Mouse (Mus musculus): ENCODE results near the gene Zfp423. TPM values are rescaled to one million over a fixed set of nuclear protein-coding genes. Genes with fewer than 3 reads are reported as not detected.
A peak's percentile ranks its signal among the peaks of the same experiment; 100 is the strongest.

The Zfp423 gene
- total and polyA plus RNA-seq, 2 experiments from 2014 or later: 1.9 to 7.9 TPM

DNA sequence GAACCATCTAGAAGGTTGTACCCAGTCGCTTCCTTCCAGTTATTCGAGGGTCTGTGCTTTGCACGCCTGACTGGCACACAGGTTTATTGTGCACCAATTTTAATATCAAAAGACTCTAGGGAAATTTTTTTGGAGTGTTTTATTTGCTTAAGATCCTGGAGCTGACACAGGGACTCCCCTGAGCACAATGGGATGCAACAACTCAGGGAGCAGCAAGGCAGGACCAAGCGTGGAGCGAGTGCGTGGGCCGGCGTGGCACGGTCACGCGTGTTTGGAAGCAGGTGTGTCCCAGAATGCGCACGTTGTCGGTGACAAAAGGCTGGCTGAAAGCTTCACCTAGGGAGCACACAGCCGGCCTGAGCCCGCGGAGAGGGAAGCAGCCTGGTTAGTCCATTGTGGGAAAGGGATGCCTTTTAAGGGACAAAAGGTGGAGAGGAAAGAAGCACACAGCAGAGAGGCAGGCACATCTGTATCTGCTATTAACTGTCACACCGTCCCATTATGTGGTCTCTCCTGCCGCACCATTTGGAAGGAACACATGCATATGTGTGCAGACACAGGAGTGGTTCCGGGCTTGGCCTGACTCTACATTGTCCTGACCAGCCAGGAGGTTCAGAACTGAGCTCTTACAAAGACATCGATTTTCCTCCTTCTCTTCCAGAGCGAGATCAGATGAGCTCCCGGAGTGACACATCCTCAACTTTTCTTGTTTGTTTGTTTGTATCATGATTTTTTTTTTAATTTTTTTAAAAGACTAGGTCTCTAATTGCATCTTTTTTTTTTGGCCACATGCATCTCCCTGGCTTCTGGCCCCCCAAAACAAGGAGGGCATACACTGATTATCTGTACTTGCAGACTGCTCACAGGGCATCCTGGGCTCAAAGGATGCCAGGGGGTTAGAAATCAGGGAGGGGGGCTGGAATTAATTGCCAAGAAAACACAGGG is 126.7 kb downstream of the Zfp423 start:
- H3K9ac ChIP-seq (replicated peaks; ENCODE audit: low read depth, low read length): no peak overlapping the region
- H3K36me3 ChIP-seq (replicated peaks; ENCODE audit: control insufficient read depth, insufficient read depth, low read length): no peaks in the 10 kb centered on the region
- TF ChIP-seq EP300 (IDR thresholded peaks at IDR 0.05; ENCODE audit: low read depth) (no peak), CTCF (IDR thresholded peaks at IDR 0.05; ENCODE audit: low read depth) (no peak)
- no peak overlapping the region for H3K4me2 ChIP-seq (ENCODE audit: low read depth, low read length)
- H3K4me3 ChIP-seq (ENCODE audit: low read depth, low read length): no peak overlapping the region
- H3K4me1 ChIP-seq (ENCODE audit: control insufficient read depth, insufficient read depth): peaks cover 25% of the 10 kb centered on the region; the same call in 1 of the 2 replicates
- DNase-seq (ENCODE audit: low spot score) (no peak), ATAC-seq (ENCODE audit: insufficient read depth, low read depth) (no peak)
- no peak overlapping the region for H3K27ac ChIP-seq (ENCODE audit: low read depth)
- H3K9me3 ChIP-seq (replicated peaks; ENCODE audit: control insufficient read depth, low read length): no peaks in the 10 kb centered on the region
- 0 out of 2 replicates have a peak, but pooled peaks cover 4% of the 10 kb centered on the region for H3K27me3 ChIP-seq (ENCODE audit: control insufficient read depth, insufficient read depth, low read length)
- 75% methylated on average over 23 of the region's 23 CpGs for WGBS

DNA sequence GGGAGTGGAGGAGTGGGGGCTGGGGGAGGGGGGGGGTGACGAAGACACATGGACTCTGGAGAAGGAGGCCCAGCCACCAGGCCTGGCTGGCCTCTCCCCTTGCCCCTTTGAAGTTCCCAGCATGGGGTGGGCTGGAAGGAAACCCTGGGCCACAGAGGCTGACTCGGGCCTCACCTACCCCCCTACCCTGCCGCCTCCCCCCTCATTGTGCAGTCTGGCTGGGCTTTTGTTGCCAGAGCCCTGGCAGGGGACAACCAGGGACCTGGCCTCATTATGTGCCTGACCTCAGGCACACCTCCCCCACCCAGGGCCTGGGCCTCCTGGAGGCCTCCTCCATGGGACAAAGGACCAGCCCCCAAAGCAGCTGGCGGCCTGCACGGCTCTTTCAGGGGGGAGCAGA is 127.8 kb downstream of the Zfp423 start:
- Histone ChIP-seq H3K4me3 (ENCODE audit: low read depth, low read length) (no peak overlapping the region), H3K9me3 (replicated peaks; ENCODE audit: control insufficient read depth, low read length) (no peaks in the 10 kb centered on the region), H3K27me3 (ENCODE audit: control insufficient read depth, insufficient read depth, low read length) (0 out of 2 replicates have a peak, but pooled peaks cover 4% of the 10 kb centered on the region), H3K27ac (ENCODE audit: low read depth) (no peak overlapping the region), H3K9ac (replicated peaks; ENCODE audit: low read depth, low read length) (no peak overlapping the region), H3K4me2 (ENCODE audit: low read depth, low read length) (no peak overlapping the region), H3K36me3 (replicated peaks; ENCODE audit: control insufficient read depth, insufficient read depth, low read length) (no peaks in the 10 kb centered on the region), H3K4me1 (ENCODE audit: control insufficient read depth, insufficient read depth) (peaks cover 20% of the 10 kb centered on the region; the same call in 1 of the 2 replicates)
- WGBS: 35% methylated on average over 5 of the region's 5 CpGs
- ATAC-seq (ENCODE audit: insufficient read depth, low read depth): no peak
- TF ChIP-seq EP300 (IDR thresholded peaks at IDR 0.05; ENCODE audit: low read depth) (no peak), CTCF (IDR thresholded peaks at IDR 0.05; ENCODE audit: low read depth) (no peak)
- no peak for DNase-seq (ENCODE audit: low spot score)

DNA sequence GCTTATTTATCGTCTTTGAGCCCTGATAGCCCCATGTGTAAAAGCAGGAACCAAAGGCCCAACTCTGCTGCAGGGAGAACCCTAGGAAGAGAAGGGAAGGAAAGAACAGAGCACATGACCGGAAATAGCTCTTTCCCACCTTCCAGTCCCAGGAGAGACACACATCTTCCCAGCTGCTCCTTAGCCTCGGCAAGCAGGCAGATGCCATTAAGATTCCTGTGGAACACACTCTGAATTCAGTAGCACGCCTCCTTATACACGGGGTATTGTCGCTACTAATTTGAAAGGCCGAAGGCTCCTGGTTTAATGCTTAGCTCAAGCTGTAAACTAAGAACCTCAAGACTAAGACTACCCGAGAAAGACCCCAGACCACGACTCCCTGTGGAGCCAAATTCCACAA is 128.3 kb downstream of the Zfp423 start:
- H3K9ac ChIP-seq (replicated peaks; ENCODE audit: low read depth, low read length): no peak overlapping the region

DNA sequence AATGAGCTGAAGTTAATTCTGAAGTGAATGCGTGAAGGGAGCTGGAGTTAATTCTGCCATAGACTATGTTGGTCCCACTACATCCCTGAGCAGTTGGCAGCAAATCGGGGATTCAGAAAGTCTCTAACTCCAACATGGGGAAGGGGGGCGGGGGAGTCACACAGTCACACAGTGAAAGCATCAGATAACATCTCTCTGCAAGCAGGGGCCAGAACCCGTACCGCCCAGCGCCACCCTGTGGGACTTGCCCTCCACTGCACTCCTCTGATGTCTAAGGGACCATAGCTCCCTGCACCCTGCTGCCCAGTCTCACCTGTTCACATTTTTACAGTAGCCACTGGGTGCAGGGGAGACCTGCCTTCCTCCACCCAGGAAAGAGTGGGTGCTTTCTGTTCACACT is 129.2 kb downstream of the Zfp423 start:
- no peak overlapping the region for H3K4me2 ChIP-seq (ENCODE audit: low read depth, low read length)
- TF ChIP-seq EP300 (IDR thresholded peaks at IDR 0.05; ENCODE audit: low read depth): no peak
- peak; percentile 12; the same call in 1 of the 2 replicates for TF ChIP-seq CTCF (IDR thresholded peaks at IDR 0.05; ENCODE audit: low read depth)
- DNase-seq (ENCODE audit: low spot score) (no peak), ATAC-seq (ENCODE audit: insufficient read depth, low read depth) (no peak)
- H3K9ac ChIP-seq (replicated peaks; ENCODE audit: low read depth, low read length): no peak overlapping the region
- H3K36me3 ChIP-seq (replicated peaks; ENCODE audit: control insufficient read depth, insufficient read depth, low read length): no peaks in the 10 kb centered on the region
- no peak overlapping the region for H3K27ac ChIP-seq (ENCODE audit: low read depth)
- H3K4me3 ChIP-seq (ENCODE audit: low read depth, low read length): no peak overlapping the region
- H3K27me3 ChIP-seq (ENCODE audit: control insufficient read depth, insufficient read depth, low read length): 0 out of 2 replicates have a peak, but pooled peaks cover 4% of the 10 kb centered on the region
- WGBS: 37% methylated on average over 6 of the region's 6 CpGs
- peaks cover 20% of the 10 kb centered on the region; the same call in 1 of the 2 replicates for H3K4me1 ChIP-seq (ENCODE audit: control insufficient read depth, insufficient read depth)
- no peaks in the 10 kb centered on the region for H3K9me3 ChIP-seq (replicated peaks; ENCODE audit: control insufficient read depth, low read length)

More for the DNA sequence above, 128.3 kb downstream of the Zfp423 start:
- Histone ChIP-seq H3K27me3 (ENCODE audit: control insufficient read depth, insufficient read depth, low read length) (0 out of 2 replicates have a peak, but pooled peaks cover 4% of the 10 kb centered on the region), H3K36me3 (replicated peaks; ENCODE audit: control insufficient read depth, insufficient read depth, low read length) (no peaks in the 10 kb centered on the region), H3K27ac (ENCODE audit: low read depth) (no peak overlapping the region), H3K4me2 (ENCODE audit: low read depth, low read length) (no peak overlapping the region), H3K4me1 (ENCODE audit: control insufficient read depth, insufficient read depth) (peaks cover 20% of the 10 kb centered on the region; the same call in 1 of the 2 replicates), H3K9me3 (replicated peaks; ENCODE audit: control insufficient read depth, low read length) (no peaks in the 10 kb centered on the region), H3K4me3 (ENCODE audit: low read depth, low read length) (no peak overlapping the region)
- TF ChIP-seq CTCF (IDR thresholded peaks at IDR 0.05; ENCODE audit: low read depth): no peak
- TF ChIP-seq EP300 (IDR thresholded peaks at IDR 0.05; ENCODE audit: low read depth): no peak
- WGBS: 41% methylated on average over 9 of the region's 9 CpGs
- no peak for ATAC-seq (ENCODE audit: insufficient read depth, low read depth)
- no peak for DNase-seq (ENCODE audit: low spot score)

DNA sequence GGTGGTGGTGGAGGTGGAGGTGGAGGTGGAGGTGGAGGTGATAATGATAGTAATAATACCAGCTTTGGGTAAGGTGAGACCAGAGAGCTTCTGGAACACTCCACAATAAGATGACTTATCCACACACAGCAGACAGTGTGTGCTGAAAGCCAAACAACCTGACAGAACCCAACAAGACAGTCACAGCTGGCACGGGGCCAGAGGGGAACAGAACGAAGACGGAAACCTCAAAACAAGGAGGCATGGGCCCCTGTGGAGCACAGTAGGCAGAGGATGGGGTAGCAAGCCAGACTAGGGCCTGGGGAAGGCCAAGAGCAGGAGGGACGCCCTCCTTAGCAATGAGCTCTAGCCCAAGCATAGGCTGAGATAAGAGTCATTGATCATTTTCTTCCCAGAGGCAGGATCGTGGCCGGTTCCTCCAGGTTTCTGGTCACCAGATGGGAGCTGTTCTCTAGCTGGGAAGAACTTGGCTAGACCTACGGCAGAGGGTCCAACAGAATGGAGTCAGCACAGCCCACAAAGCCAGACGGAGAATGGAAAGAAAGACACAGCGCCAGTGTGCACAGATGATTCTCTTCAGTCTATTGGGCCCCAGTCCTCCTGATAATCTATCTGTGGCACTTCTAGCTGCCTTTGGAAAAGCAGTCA is 133.3 kb downstream of the Zfp423 start:
- TF ChIP-seq CTCF (IDR thresholded peaks at IDR 0.05; ENCODE audit: low read depth): no peak
- TF ChIP-seq EP300 (IDR thresholded peaks at IDR 0.05; ENCODE audit: low read depth): no peak
- peaks cover 15% of the 10 kb centered on the region for H3K4me1 ChIP-seq (ENCODE audit: control insufficient read depth, insufficient read depth)
- WGBS: 64% methylated on average over 9 of the region's 9 CpGs

More for the DNA sequence above, 133.3 kb downstream of the Zfp423 start:
- Histone ChIP-seq H3K27me3 (ENCODE audit: control insufficient read depth, insufficient read depth, low read length) (no peaks in the 10 kb centered on the region), H3K9ac (replicated peaks; ENCODE audit: low read depth, low read length) (no peak overlapping the region), H3K9me3 (replicated peaks; ENCODE audit: control insufficient read depth, low read length) (no peaks in the 10 kb centered on the region), H3K4me2 (ENCODE audit: low read depth, low read length) (no peak overlapping the region), H3K27ac (ENCODE audit: low read depth) (no peak overlapping the region), H3K4me3 (ENCODE audit: low read depth, low read length) (no peak overlapping the region), H3K36me3 (replicated peaks; ENCODE audit: control insufficient read depth, insufficient read depth, low read length) (no peaks in the 10 kb centered on the region)
- ATAC-seq (ENCODE audit: insufficient read depth, low read depth) (no peak), DNase-seq (ENCODE audit: low spot score) (no peak)

Measured in heart, postnatal 0 days (tissue).